Mouse (Mus musculus) adipocyte (in vitro differentiated cells): Measurements from ENCODE around the gene Rhot2.
A peak's percentile ranks its signal among the peaks of the same experiment; 100 is the strongest.

Source experiments
- DNase-seq: peaks from one replicate; pipeline ENCODE4 v3.0.0-alpha.2; 2016; ENCODE audit warnings: low spot score

Rhot2 gene

DNA sequence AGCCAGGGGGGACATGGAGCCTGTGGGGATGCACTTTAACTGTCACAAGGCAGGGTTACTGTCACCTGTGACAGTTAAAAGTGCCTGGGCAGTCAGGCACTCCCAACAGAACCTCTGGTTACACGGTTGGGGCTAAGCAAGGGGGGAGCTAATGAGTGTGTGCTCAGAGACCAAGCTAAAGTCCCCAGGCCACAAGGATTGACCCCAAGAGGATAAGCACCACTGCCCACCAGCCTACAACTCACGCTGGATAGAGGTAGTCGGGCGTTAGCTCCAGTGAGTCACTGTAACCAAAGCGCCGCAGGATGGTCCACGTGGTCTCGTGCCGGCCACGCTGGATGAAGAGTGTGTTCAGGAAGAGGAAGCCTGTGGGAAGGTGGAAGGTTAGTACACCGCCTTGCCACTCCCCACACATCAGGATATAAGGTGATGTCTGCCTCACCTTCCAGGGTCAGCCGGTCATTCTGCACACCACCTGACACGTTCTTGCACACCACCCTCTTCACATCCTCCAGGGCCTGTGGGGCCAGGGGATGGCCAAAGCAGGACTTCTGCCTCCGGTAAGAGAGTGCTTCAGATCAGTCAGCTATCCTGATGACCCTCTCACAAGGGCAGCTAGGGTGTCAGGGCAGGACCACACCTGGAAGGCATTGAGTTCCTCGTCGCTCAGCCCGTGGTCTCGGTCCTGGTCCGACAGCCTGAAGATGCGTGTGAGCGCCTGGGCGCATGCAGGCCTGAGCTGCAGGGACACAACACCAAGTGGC is 3.4 kb downstream of the Rhot2 start, which contains the start of gene Gm20683:
Gene Gm20683, minus strand, starts transcription at position 647 of the 764 bp plus-strand sequence.
- DNase-seq = no peak

DNA sequence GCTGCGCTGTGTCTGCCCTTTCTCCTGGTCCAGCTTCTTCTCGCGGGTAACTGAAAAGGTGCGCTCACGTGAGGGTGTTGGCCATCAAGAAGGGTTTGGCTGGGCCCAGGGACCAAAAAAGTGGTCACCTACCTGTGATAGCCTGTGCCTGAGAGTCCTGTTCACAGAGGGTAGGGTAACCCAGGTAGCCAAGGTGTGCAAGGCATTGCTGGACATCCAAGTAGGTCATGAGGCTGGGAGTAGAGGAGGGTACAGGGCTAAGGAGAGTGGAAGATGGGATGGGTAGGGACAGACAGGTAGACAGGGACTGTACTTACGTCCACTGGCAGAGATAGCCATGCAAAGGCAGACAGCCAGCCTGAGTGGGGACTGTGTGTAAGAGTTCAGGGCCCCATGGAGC is 4.1 kb downstream of the Rhot2 start:
- no peak for DNase-seq

DNA sequence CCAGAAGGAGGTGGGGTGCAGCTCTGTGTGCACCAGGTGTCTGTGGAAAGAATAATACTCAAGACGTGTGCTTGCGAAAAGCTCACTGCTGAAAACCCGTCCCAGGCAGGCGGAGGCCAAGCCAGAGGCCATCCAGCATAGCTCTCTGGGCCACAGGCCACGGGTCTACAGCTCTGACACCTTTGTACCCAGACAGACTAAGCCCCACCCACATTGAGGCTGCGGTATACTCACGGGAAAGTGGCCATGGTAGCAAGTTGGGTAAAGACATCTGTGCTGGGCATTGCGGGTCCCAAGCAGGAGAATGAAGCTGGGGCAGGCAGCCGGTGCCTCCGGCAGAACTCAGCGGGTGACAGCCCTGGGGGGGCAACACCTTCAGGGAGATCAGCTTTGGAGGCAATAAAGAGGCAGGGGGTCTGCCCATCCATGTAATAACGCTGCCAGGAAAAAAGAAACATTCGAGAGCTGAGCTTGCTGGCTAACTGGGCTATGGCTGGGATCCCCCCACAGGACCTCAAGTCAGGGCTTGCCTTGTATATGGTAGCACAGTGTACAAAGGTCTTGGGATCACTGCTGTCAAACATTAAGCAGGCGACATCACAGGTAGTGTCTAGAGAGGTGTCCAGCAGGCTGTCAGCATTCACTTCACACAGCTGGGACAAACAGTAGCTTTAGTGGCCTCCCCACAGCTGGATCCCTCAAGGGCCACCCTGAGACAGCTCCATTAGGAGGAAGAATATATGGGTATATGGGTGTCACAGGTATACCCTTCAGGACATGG is 5.0 kb downstream of the Rhot2 start:
- peak; percentile 76 for DNase-seq

DNA sequence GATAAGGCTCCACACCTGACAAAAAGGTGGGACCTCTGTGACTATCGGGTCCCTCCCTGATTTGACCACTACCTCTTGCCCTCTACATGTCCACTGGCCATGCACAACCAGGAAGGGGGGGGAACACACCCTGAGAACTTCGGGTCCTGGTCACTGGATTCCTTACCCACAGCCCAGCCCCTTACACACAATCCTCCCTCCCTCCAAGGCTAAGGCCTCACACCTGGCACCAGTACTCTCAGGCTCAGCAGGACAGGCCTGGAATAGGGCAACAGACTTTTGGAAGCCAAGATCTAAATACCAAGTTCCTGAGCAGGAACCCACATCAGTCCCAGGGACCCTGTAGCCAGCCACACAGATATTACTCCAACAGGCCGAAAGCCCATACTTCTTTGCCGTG is 5.7 kb downstream of the Rhot2 start:
- no peak for DNase-seq

DNA sequence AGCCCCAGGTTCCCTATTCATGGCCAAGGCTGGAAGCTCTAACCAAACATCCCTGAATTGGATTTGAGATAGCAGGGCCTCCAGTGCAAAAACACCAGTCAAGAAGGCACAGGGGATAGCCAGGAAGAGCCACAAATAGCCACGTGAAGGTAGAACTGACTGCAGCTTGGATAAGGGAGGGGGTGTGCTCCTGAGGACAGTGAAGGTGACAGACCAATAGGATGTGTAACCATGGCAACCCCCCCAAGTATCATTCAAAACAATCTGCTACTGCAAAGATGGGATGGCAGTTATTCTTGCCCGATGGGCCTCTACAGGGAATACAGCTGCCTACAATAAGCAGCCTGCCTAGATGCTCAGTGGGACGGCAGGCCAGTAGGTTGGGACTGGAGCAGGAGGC is 7.1 kb downstream of the Rhot2 start:
- DNase-seq = no peak

DNA sequence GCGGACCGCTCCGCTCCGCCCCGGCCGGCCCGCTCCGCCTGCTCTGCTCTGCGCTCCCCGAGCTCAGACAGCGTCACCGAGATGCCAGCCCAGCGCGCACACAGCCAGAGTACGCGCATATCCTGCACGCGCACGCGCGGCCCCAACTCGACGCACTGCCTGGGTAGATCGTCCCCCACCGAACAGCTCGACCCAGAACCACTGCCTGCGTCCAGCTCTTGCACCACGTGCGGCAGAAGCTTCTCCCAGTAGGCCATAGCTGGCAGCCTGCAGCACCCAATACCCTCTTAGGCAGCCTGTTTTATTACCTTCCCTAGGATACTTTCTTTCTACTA is 7.6 kb downstream of the Rhot2 start, which contains the start of gene Rhbdl1:
Gene Rhbdl1, minus strand, starts transcription at position 220 of the 335 bp plus-strand sequence.
- DNase-seq = no peak

DNA sequence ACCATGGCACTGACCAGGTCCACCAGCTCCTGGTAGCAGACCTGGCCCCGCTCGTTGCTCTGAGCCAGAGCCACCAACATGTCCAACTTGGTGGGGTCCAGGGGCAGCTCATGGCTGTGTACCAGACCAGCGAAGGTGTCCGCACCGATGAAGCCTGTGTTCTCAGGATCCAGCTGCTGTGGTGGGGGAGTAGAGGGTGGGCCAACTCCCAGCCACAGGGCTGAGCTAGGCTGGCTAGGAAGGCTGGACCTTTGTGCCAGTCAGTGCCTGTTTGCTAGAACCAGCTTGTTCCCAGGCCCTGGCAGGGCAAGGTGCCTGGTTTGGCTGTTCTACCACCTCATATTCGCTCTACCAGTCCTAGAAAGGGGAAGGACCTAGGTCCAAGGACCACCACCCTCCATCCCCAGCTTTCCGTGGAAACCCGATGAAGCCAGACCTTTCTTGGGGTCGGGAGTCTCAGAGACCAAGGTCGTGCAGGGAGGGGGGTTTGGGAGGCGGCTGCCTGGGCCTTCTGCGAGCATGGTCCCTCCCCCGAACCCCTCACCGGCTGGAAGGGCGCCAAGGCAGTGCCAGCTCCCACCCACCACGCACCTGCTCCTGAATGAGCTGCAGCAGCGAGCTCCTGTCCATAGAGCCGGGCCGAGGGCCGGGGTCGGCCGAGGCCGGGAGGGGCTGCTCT is 8.1 kb downstream of the Rhot2 start:
- peak; percentile 62 for DNase-seq

DNA sequence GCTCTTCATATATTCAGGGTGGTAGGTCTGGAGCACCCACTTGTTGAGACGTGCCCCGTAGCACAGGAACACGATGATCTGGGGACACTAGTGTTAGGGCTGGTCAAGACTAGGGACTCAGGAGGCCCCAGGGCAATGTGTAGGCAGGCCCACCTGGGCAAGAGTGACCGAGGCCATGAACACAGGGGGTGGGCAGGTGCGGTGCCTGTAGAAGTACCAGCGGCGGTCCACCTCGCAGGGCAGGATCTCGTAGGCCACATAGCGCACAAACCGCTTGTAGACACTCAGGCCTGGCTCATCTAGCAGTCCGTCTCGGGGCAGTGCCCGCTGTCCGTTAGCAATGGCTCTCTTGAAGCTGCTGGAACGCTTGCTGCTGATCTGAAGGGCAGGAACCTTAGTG is 8.8 kb downstream of the Rhot2 start:
- DNase-seq = no peak

DNA sequence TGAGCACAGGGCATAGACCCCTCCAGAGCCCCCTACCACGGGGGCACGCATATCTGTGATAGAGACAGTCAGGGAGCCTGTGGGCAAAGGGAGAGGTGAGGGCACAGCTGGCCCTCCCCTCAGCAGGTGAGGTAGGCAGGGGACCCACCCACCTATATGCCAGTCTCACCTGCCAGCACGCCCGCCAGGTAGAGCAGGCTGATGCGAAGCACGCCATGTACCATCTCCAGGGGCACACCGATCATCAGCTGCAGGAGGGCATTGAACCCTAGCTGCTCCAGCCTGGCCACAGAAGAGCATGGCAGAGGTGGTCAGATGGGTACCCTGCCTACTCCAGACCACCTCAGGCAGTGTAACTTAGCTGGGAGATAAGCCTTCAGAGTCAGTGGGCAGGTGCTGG is 9.3 kb downstream of the Rhot2 start:
- no peak for DNase-seq

DNA sequence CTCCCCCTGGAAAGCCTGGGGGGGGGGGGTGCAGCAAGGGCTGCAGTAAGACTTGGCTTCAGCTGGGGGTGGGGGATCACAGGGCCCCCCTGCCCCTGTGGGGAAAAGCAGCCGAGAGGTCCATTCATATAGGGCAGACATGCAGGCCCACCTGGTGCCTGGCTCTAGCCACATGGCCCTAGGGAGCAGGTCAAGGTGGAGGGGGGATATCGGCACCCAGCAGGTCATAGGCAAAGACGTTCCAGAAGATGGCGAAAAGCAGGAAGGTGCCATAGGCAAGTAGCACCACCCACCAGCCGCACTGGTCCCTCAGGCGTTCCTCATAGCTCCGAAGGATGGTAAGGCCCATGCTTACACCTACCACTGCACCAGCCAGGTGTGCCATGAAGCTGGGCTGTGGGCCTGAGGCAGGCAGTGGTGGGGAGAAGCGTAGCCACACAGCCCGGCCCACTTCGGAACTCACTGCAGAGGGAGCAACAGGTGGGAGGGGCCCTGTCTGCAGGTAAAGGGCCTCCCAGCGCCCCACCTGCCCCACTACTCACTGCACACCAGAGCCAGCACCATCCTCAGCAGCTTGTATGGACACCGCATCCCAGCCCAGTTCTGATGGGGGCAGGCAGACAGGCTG is 9.9 kb downstream of the Rhot2 start:
- DNase-seq = no peak

DNA sequence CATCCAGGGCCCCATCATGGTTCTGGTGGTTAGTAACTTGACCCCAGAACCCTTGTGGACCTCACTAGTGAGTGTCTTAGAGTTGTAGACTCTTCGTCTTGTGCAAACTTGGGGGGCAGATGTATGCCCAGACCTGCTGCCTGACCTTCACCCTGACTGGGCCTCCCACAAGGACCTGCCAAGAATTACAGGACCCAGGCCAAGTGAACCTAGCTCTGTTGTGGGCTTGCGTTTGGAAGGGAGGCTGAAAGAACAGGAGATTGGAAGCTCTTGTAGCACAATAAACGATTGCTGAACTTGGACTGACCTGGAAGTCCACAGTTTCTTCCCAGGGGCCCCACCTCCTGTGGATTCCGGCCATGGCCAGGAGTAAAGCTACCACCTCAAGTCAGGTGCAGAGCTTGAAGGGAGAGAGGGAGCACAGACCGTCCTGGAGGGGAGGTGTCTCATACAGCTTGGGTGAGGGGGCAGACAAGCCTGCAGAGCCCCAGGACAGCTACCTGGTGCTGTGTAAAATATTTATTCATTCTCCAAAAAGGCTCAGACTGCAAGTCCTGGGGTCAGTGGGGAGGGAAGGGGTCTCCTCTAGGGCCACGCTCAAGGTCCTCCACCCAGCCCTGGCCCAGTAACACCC is 10.6 kb downstream of the Rhot2 start:
- DNase-seq = peak; percentile 66

DNA sequence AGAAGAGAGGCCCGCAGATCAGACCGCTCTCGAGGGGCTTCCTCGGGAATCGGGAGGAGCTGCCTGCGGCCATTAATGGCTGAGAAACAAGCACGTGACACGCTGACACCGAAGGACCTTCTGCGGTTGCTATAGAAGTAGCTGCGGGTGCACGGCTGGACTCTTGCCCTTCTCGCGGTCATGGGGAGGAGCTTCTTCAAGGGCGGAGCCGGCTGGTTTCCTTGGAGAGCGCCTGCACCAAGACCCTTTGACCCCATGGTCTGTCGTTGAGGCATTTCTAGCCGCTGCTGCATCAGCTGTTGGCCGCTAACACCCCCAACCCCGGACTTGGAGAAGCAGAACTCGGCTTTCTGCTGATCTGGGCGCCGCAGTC is 11.4 kb downstream of the Rhot2 start, which contains the start of gene Stub1:
Gene Stub1, minus strand, starts transcription at position 114 of the 373 bp plus-strand sequence.
- DNase-seq = peak; percentile 98

DNA sequence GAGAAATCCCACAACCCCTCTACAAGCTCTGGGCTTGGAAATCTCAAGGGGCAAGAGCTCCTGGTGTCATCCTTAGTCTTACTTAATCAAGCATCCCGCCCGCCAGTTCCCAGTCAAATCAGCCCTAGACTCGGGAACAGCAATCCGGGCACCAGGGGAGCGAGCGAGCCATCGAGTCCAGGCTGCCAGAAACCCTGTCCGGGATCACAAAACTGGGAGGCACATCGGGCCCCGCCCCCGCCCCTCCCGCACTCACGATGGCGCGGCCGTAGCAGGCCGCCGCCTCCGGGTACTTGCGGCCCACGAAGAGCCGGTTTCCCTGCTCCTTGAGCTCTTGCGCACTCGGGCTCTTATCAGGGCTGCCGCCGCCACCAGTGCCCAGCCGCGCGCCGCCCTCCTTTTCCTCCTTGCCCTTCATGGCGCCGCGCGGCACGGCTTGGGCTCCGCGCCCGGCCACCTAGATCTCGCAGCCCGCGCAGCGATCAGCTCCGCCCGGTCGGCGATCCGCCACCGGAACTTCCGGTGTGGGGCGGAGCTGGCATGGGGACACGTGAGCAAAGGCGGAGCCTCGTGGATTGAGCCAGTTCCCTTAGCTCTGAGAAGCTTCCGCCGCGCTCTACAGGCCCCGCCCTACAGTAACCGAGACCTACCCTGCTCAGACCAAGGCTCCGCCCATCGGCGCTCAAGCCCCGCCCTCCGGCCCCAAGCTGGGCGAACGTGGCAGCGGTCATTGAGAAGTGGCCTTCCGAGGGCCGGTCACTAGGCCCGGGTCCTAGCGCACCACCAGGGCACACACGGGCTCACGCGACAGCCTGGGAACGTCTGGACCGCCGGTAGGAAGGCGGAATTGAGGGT is 12.0 kb downstream of the Rhot2 start:
- peak; percentile 100 for DNase-seq

DNA sequence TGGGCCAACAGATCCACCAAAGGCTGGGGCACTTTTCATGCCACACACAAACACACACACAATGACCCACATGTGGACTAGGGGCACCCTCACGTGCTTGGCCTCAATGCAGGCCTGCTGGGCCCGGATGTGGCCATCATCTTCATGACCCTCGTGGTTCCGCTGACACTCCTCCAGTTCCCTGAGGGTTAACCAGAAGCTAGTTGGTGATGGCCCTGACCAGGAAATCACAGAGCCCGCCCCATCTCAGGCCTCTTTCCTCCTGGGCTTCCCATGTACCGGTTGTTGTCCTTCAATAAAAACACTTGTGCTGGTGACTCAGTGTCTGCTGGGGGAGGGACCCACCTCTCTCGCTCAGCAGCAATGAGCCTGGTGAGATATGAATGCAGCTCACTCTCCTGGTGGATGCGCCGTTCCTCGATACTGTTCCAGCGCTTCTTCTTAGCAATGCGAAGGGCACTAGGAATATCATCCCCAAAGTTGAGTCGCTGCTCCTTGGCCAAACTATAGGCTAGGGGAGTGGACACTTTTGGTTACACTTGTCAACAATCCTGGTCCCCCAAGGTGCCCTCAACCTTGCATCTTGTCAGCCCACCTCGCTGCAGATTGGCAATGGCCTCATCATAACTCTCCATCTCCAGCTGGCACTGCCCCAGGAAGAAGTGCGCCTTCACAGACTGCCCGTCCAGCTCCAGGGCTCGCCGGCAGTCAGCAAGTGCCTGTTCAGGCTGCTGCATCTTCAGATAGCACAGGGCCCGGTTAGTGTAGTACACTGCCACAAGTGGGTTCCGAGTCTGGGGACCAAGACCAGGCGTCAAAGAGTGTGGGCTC is 13.0 kb downstream of the Rhot2 start:
- DNase-seq = peak; percentile 48

DNA sequence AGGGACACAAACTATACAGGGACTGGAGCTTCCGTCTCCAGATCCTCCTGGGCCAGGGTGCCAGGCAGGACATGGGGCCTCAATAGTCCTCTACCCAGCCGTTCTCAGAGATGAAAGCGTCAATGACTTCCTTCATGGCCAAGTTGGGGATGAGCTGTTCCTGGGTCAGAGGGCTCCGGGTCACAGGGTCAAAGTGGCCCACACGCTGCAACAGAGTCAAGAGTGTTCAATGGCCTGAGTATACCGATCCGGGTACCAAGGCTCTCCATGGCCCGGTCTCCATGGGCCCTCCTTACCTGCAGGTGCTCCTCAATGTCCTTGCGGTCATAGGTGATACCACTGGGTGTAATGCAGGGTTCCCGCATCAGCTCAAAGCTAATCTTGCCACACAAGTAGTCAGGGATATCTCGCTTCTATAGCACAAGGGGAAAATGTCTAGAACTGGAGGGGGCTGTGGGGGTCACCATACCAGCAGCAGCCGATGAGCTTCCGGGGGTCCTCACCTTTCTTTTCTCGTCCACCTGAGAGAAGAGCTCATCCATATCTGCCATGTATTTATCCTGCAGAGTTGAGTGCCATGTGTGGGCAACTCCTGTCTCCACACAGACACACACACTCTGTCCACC is 13.7 kb downstream of the Rhot2 start:
- no peak for DNase-seq

DNA sequence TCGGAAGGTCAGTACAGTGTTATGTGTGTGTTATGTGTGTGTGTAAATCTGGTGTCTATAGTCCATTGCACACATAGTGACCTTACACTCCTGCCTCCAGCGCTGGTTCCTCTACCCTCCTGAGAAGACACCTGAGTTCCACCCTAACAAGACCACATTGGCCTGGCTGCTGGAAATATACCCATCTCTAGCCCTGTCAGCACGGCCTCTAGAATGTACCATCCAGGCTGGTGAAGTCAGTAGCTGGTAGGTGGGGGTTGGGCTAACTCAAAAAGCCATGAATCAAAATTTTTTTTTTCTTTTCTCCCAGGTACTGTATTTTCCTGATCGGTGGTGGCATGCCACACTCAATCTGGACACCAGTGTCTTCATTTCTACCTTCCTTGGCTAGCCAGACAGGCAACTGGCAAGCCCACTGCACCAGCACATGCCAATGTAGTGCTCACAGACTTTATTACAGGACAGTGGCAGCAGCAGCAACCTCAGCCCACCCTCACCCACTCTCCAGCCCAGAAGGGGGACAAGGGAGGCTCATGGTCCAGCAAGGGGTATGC is 14.4 kb downstream of the Rhot2 start:
- no peak for DNase-seq

DNA sequence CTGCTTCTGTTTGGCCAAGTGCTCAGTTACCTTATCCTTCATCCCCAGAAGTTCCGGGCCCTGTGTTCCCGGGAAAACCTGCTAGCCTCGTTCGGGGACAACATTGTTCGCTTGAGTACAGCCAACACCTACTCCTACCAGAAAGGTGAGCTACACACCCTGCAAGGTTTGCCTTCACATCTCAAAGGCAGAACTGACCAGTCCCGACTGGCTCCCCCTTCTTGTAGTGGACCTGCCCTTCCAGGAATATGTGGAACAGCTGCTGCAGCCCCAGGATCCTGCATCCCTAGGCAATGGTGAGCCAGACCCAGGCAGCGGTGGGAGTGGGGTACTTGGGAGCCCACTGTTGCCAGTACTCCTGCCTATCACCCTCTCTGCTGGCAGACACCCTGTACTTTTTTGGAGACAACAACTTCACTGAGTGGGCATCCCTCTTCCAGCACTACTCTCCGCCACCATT is 15.1 kb downstream of the Rhot2 start:
- no peak for DNase-seq

DNA sequence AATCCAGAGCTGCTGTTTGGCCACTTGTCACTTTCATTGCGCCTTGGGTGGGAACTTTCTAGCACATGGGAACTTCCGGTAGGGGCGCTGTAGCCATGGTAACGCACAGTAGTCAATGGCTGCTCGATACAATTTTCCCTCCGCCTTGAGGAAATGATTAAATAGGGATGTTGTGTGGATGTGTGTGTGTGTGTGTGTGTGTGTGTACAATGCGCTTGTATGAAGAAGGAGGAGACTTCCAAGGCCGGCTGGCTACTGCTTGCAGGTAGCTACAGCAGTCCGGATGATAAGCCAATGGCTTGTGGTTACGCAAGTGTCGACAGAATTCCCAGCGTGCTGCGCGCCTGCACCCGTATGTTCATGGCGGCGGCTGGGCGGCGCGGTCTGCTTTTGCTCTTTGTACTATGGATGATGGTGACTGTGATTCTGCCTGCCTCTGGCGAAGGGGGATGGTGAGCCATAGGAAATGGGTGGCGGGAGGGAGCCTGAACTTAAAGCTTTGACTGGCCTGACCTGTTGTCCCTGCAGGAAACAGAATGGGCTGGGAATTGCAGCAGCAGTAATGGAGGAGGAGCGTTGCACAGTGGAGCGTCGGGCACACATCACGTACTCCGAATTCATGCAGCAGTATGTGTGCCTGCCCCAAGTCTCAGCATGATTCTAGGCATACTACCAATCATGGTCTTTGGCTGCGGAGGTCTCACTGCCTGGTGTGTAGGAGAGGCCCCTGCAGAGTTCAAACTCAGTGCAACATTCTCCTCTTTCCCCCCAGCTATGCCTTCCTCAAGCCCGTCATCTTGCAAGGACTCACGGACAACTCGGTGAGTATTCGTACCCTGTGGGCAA is 15.7 kb downstream of the Rhot2 start, which contains the start of gene Jmjd8:
Gene Jmjd8, plus strand, starts transcription at position 156 of the 846 bp plus-strand sequence.
- DNase-seq = peak; percentile 63
